Mouse (Mus musculus) myocyte (in vitro differentiated cells): ENCODE measurements around the gene Sfta2.

ENCODE experiments used
- POLR2A ChIP-seq: IDR thresholded peaks from one replicate; pipeline ENCODE4 v1.6.1; 2011; ENCODE audit warnings: low read depth, mild to moderate bottlenecking, control low read depth, moderate library complexity; ENCODE audit not compliant: insufficient read length
- USF1 ChIP-seq: IDR thresholded peaks from one replicate; pipeline ENCODE4 v1.6.1; 2011; ENCODE audit warnings: low read depth, mild to moderate bottlenecking, control low read depth, moderate library complexity

GRCm38 (mm10) chr17:35665957-35666515 is 64.7 kb downstream of the Sfta2 start:
- no peak for TF ChIP-seq POLR2A
- TF ChIP-seq USF1: no peak
